Mouse (Mus musculus) megakaryocyte-erythroid progenitor cell, adult 5 weeks (primary cell): ENCODE data around the gene Sox8. TPM values are rescaled to one million over a fixed set of nuclear protein-coding genes. Genes with fewer than 3 reads are reported as not detected.

ENCODE experiments used
- polyA plus RNA-seq: library from polyadenylated mRNA; stranded (reverse); fragments of >175 nt; gene quantifications from 2 replicates; pipeline ENCODE4 v1.2.3, GENCODE M21; 2012

The Sox8 gene
- 0.63 and 1.7 TPM in 2 replicates for polyA plus RNA-seq

GRCm38 (mm10) chr17:25570648-25571452 is at the start of gene Sox8:
Sox8 (minus strand) TSS chr17:25570686.

DNA sequence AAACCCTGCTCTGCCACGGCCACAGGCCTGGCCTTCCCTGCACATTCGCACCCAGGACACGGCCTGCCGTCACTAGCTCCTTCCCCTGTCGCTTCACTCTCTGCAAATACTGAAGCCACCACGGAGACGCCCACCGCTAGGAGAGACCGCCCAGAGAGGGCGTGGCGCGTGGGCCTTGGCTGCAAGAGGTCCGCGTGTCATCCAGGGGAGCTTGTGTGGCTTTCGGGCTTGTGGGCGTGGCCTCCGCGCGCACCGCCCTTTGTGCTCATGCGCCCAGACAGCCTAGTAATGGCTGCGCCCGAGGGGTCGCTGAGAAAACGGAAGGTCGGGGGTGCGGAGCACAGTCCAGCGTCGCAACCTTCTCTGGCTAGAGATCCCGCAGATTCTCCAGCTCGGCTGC is 8.4 kb upstream of the Sox8 start, which contains the start of gene Lmf1:
Gene Lmf1, plus strand, starts transcription at position 166 of the 400 bp plus-strand sequence.

Other genes with a start within 250 kb of the Sox8 start
- gene Tpsab1, start 225.1 kb downstream of the Sox8 start, polyA plus RNA-seq = not detected in 2 replicates
- not detected in 2 replicates for gene Tpsb2, start 204.4 kb downstream of the Sox8 start, polyA plus RNA-seq
- gene Tpsg1, start 201.4 kb downstream of the Sox8 start, polyA plus RNA-seq = not detected in 2 replicates
- gene Cacna1h, start 136.9 kb downstream of the Sox8 start, polyA plus RNA-seq = 1.4 and 1.6 TPM in 2 replicates
- not detected in 2 replicates for gene Tekt4, start 116.1 kb downstream of the Sox8 start, polyA plus RNA-seq
- not detected in 2 replicates for gene Sstr5, start 73.4 kb downstream of the Sox8 start, polyA plus RNA-seq
- gene Lmf1, start 8.4 kb upstream of the Sox8 start, polyA plus RNA-seq = 37.2 and 46.2 TPM in 2 replicates
- gene Gng13, start 146.5 kb upstream of the Sox8 start, polyA plus RNA-seq = not detected in 2 replicates
- 62.0 and 75.4 TPM in 2 replicates for gene Chtf18, start 156.7 kb upstream of the Sox8 start, polyA plus RNA-seq
- gene Rpusd1, start 157.0 kb upstream of the Sox8 start, polyA plus RNA-seq = 29.2 and 34.8 TPM in 2 replicates
- gene Mslnl, start 165.4 kb upstream of the Sox8 start, polyA plus RNA-seq = 0.04 TPM in 1 of 2 replicates, not detected in the other
- not detected in 2 replicates for gene Msln, start 183.7 kb upstream of the Sox8 start, polyA plus RNA-seq
- gene Narfl, start 203.1 kb upstream of the Sox8 start, polyA plus RNA-seq = 19.6 and 19.7 TPM in 2 replicates
- gene Haghl, start 215.0 kb upstream of the Sox8 start, polyA plus RNA-seq = 28.8 and 33.6 TPM in 2 replicates
- gene Ccdc78, start 215.9 kb upstream of the Sox8 start, polyA plus RNA-seq = 0.11 TPM in 1 of 2 replicates, not detected in the other
- gene Fam173a, start 222.2 kb upstream of the Sox8 start, polyA plus RNA-seq = 40.2 and 41.6 TPM in 2 replicates
- not detected in 2 replicates for gene AC134908.4, start 225.0 kb upstream of the Sox8 start, polyA plus RNA-seq
- 132 and 135 TPM in 2 replicates for gene Metrn, start 226.4 kb upstream of the Sox8 start, polyA plus RNA-seq
- gene Fbxl16, start 238.4 kb upstream of the Sox8 start, polyA plus RNA-seq = 0.12 and 0.13 TPM in 2 replicates